Mouse (Mus musculus) bone marrow macrophage, adult 2 months (primary cell): ENCODE data around the gene Zdhhc7. TPM values are rescaled to one million over a fixed set of nuclear protein-coding genes. Genes with fewer than 3 reads are reported as not detected.

Experiments used
- H3K27ac ChIP-seq: 2 replicates; pipeline ENCODE4 v1.5.1; 2012; ENCODE audit warnings: low read depth, low read length; ENCODE audit not compliant: insufficient read depth
- H3K4me1 ChIP-seq: 2 replicates; pipeline ENCODE4 v1.6.1; 2012; ENCODE audit warnings: low read length; ENCODE audit not compliant: control insufficient read depth, insufficient read depth
- H3K4me3 ChIP-seq: 2 replicates; pipeline ENCODE4 v1.5.1; 2012; ENCODE audit warnings: mild to moderate bottlenecking, low read length, moderate library complexity; ENCODE audit not compliant: insufficient read depth
- CTCF ChIP-seq: IDR thresholded peaks from 2 replicates; pipeline ENCODE4 v1.5.1; 2012; ENCODE audit warnings: low read depth, mild to moderate bottlenecking, low read length, moderate library complexity
- POLR2A ChIP-seq: IDR thresholded peaks from 2 replicates; pipeline ENCODE4 v1.6.1; 2012; ENCODE audit warnings: mild to moderate bottlenecking, low read depth, low read length, borderline replicate concordance
- polyA plus RNA-seq: library from polyadenylated mRNA; stranded (reverse); fragments of >200 nt; gene quantifications from 2 replicates; pipeline ENCODE4 v1.2.4, GENCODE M21; 2012; ENCODE audit not compliant: missing spikeins, insufficient read depth, insufficient read length

The Zdhhc7 gene
- polyA plus RNA-seq, 1 experiment: 36.9 TPM

GRCm38 (mm10) chr8:120131158-120131557, 29.9 kb upstream of the Zdhhc7 start:
- peaks cover 31% of the 10 kb centered on the region for H3K4me1 ChIP-seq
- no peak overlapping the region for H3K4me3 ChIP-seq
- 0 out of 2 replicates have a peak overlapping the region, but pooled peaks have one; percentile 12 for H3K27ac ChIP-seq
- no peak for TF ChIP-seq POLR2A
- TF ChIP-seq CTCF: no peak

GRCm38 (mm10) chr8:120129547-120129946, 28.3 kb upstream of the Zdhhc7 start:
- peaks cover 30% of the 10 kb centered on the region for H3K4me1 ChIP-seq
- no peak overlapping the region for H3K27ac ChIP-seq
- no peak overlapping the region for H3K4me3 ChIP-seq
- TF ChIP-seq CTCF: no peak
- no peak for TF ChIP-seq POLR2A

- Histone ChIP-seq H3K4me1 (peaks cover 42% of the 10 kb centered on the region), H3K27ac (no peak overlapping the region), H3K4me3 (no peak overlapping the region)
- TF ChIP-seq CTCF (no peak), POLR2A (no peak)
Observed at GRCm38 (mm10) chr8:120126357-120127161, 25.3 kb upstream of the Zdhhc7 start.

DNA sequence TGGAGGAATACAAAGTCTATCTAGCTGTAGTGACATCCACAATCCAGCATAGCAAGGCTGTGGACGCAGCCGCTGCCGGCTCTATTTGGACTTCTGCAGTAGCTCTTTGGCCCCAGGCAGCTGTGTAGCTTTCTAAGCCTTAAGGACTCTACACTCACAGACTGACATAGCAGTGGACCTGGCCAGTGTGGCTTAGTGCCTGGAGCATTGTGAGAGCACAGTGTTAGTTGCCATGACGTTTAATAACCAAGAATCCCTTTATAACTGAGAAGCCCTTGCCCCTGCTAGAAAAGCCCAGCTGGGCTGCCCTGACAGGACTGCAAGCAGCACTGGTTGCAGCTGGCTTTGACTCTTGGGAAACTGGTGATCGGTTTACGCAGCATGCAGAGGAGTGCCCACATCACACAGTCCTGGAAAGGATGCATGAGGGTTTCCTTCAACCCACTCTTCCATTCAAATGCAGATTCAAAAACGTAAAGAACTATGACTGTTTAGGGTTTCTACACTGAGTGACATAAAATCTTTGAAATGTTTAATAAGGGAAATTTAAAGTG, 23.6 kb upstream of the Zdhhc7 start:
- TF ChIP-seq CTCF (no peak), POLR2A (no peak)
- Histone ChIP-seq H3K27ac (no peak overlapping the region), H3K4me3 (no peak overlapping the region), H3K4me1 (peaks cover 50% of the 10 kb centered on the region)

DNA sequence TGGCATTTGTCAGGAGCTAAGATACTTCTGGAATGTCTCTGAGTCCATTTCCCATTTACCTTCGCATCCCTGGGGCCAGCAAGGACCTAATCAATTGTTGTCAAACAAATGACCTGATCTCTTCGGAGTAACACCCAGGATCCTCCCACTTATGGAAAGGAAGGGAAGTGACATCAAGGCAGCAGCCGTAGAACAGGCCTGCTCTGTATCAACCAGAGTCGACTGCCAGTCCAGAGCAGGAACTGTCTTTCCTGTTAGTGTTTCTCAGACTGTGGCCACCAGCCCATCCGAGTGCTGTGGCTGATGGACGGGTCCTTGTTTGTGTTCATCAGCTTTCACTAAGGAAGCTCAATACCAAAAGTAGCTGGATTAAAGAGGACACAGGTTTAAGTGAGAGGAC, 23.0 kb upstream of the Zdhhc7 start:
- Histone ChIP-seq H3K27ac (peak overlapping the region; percentile 23), H3K4me3 (no peak overlapping the region), H3K4me1 (peaks cover 57% of the 10 kb centered on the region)
- TF ChIP-seq CTCF: no peak

- Histone ChIP-seq H3K27ac (no peak overlapping the region), H3K4me1 (peaks cover 71% of the 10 kb centered on the region), H3K4me3 (no peak overlapping the region)
- TF ChIP-seq CTCF (no peak), POLR2A (no peak)
Observed at GRCm38 (mm10) chr8:120120951-120121350, 19.7 kb upstream of the Zdhhc7 start.

DNA sequence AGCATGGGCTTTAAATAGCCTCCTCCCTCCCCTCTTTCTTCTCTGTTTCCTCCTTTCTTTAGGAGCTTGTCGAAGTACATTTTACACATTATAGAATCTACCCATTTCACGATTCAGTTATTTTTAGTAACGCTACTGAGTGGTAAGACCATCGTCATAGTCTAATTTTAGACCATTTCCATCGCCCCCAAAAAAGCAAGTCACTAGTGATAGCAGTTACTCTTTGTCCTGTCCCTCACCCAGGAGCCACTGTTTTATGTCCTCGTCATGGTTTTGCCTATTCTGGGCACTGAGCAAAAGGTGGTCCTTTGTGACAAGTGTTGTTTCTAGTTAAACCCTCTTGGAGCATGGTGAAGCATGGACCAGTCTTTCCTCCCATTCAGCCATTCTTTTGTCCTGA, 18.6 kb upstream of the Zdhhc7 start:
- H3K4me3 ChIP-seq: no peak overlapping the region
- peaks cover 68% of the 10 kb centered on the region for H3K4me1 ChIP-seq
- H3K27ac ChIP-seq: peak overlapping the region; percentile 36; the same call in 1 of the 2 replicates
- no peak for TF ChIP-seq POLR2A
- TF ChIP-seq CTCF: no peak

- no peak overlapping the region for H3K4me3 ChIP-seq
- TF ChIP-seq POLR2A (no peak), CTCF (no peak)
- H3K4me1 ChIP-seq: peaks cover 66% of the 10 kb centered on the region
- peak overlapping the region; percentile 36 for H3K27ac ChIP-seq
Observed at GRCm38 (mm10) chr8:120119429-120119828, 18.1 kb upstream of the Zdhhc7 start.

DNA sequence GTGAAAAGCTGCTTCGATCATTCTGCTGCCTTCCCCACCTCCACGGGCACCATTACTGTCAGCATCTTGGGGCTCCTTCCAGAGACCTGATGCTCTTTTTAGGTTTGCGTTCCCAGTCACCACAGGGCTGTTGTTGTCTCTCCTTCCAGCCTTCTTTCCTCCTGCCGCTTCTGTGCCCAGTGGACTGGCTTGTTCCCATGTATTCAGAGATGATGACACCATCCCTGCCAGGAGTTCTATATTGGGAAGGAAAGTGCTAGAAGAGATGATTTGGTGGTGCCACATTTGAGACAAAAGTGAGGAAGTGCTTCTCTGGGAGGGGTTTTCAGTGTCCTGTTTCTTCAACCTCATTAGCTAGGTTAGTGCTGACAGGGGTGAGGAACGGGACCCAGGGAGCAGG, 17.6 kb upstream of the Zdhhc7 start:
- TF ChIP-seq CTCF (no peak), POLR2A (no peak)
- H3K4me1 ChIP-seq: peaks cover 61% of the 10 kb centered on the region
- no peak overlapping the region for H3K4me3 ChIP-seq
- peak overlapping the region; percentile 36 for H3K27ac ChIP-seq

DNA sequence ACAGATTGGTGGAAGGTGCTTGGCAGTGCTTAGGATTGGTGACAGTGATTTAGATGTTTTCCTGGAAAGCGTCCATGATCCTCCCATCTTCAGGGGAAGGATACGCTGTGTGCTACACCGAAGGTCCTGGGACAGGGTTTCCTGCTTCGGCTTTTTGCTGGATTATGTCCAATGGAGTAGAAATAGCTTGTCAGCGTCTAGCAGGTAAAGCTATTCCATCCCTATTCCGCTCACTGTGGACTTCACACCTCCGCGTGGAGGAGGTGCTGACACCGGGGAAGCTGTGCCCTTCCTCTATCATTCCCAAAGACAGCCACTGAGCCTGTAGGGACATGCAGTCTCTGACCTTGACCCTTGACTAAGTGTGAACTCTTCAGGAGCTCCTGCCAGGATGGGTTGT, 16.9 kb upstream of the Zdhhc7 start:
- TF ChIP-seq POLR2A (no peak), CTCF (no peak)
- peaks cover 61% of the 10 kb centered on the region for H3K4me1 ChIP-seq
- H3K27ac ChIP-seq: 0 out of 2 replicates have a peak overlapping the region, but pooled peaks have one; percentile 17
- H3K4me3 ChIP-seq: no peak overlapping the region

GRCm38 (mm10) chr8:120116600-120116999, 15.3 kb upstream of the Zdhhc7 start:
- TF ChIP-seq POLR2A: no peak
- no peak for TF ChIP-seq CTCF
- Histone ChIP-seq H3K27ac (no peak overlapping the region), H3K4me1 (peaks cover 66% of the 10 kb centered on the region), H3K4me3 (no peak overlapping the region)
